Mouse (Mus musculus): ENCODE measurements at regions not wholly inside any gene's neighbourhood (a gene's known extent, or its start where the extent isn't known, plus 50 kb on each side); places are given as distances from the start of the nearest gene placed in this dataset.

- Histone ChIP-seq H3K4me2 (replicated peaks) (no peak overlapping the region), H3K4me1 (replicated peaks) (no peaks in the 10 kb centered on the region)
- 80% methylated on average over 2 of the region's 2 CpGs for WGBS
Measured at GRCm38 (mm10) chr1:99237214-99237613, 535.4 kb upstream of the Cntnap5b start.

GRCm38 (mm10) chr1:99285612-99286011, 487.0 kb upstream of the Cntnap5b start:
- H3K9ac ChIP-seq (replicated peaks): no peak overlapping the region
- H3K4me1 ChIP-seq (replicated peaks): no peaks in the 10 kb centered on the region
- no peak for ATAC-seq
- no peaks in the 10 kb centered on the region for H3K27me3 ChIP-seq
- no peaks in the 10 kb centered on the region for H3K36me3 ChIP-seq
- H3K27ac ChIP-seq: no peak overlapping the region
- no peak overlapping the region for H3K4me3 ChIP-seq (replicated peaks)
- H3K9me3 ChIP-seq: no peaks in the 10 kb centered on the region
- H3K4me2 ChIP-seq (replicated peaks): no peak overlapping the region

More at GRCm38 (mm10) chr1:99237214-99237613, 535.4 kb upstream of the Cntnap5b start:
- H3K4me3 ChIP-seq (replicated peaks): no peak overlapping the region
- ATAC-seq: no peak
- no peaks in the 10 kb centered on the region for H3K27me3 ChIP-seq
- H3K36me3 ChIP-seq: no peaks in the 10 kb centered on the region
- H3K27ac ChIP-seq: no peak overlapping the region
- H3K9ac ChIP-seq (replicated peaks): no peak overlapping the region
- H3K9me3 ChIP-seq: no peaks in the 10 kb centered on the region

GRCm38 (mm10) chr1:99287834-99288233, 484.7 kb upstream of the Cntnap5b start:
- H3K27ac ChIP-seq: no peak overlapping the region
- ATAC-seq: no peak
- H3K4me3 ChIP-seq (replicated peaks): no peak overlapping the region
- no peak overlapping the region for H3K4me2 ChIP-seq (replicated peaks)
- no peaks in the 10 kb centered on the region for H3K9me3 ChIP-seq
- 92% methylated on average over 3 of the region's 3 CpGs for WGBS
- no peaks in the 10 kb centered on the region for H3K36me3 ChIP-seq
- H3K9ac ChIP-seq (replicated peaks): no peak overlapping the region
- H3K27me3 ChIP-seq: no peaks in the 10 kb centered on the region
- no peaks in the 10 kb centered on the region for H3K4me1 ChIP-seq (replicated peaks)

DNA sequence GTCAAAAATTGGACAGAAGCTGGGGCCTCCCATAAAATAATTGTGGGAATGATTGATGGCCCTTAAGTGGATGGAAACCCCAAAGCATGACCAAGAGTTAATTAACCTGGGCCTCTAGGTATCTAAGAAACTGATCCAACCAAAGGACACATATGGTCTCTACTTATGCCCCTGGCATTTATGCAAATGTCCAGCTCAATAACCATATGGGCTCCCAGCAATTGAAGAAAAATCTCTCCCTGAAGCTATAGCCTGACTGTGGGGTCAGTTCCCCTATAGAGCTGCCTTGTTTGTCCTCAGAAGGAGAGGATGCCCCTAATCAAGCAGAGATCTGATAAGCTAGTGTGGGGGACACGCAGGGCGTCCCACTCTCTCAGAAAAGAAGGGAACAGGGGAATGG, 473.4 kb upstream of the Cntnap5b start:
- Histone ChIP-seq H3K36me3 (no peaks in the 10 kb centered on the region), H3K4me3 (replicated peaks) (no peak overlapping the region), H3K4me1 (replicated peaks) (no peaks in the 10 kb centered on the region), H3K27me3 (no peaks in the 10 kb centered on the region), H3K9ac (replicated peaks) (no peak overlapping the region), H3K9me3 (no peaks in the 10 kb centered on the region), H3K27ac (no peak overlapping the region), H3K4me2 (replicated peaks) (no peak overlapping the region)
- no peak for ATAC-seq
- WGBS: 82% methylated on average over 2 of the region's 2 CpGs

- 55% methylated on average over 3 of the region's 3 CpGs for WGBS
- Histone ChIP-seq H3K9ac (replicated peaks) (no peak overlapping the region), H3K4me1 (replicated peaks) (no peaks in the 10 kb centered on the region), H3K9me3 (no peaks in the 10 kb centered on the region), H3K27me3 (no peaks in the 10 kb centered on the region), H3K27ac (no peak overlapping the region), H3K4me3 (replicated peaks) (no peak overlapping the region), H3K4me2 (replicated peaks) (no peak overlapping the region), H3K36me3 (no peaks in the 10 kb centered on the region)
- peak; percentile 55; the same call in 1 of the 2 replicates for ATAC-seq
Measured at GRCm38 (mm10) chr1:99317043-99317709, 455.4 kb upstream of the Cntnap5b start.

DNA sequence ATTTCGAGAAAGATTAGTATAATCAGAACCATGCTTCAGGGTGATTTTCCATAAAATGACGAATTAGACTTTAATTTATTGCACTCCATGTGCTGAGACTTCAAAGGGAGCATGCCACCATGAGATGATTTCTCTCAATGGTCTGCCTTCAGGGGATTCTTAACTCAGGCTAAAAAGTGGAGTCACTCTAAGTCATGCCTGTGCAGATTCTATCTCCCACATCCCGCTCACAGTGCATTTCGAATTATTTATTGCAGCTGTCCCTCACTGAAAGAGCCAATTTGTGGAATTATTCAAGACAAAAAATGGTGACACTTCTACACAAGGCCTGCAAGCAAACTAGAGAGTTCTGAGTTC, 454.9 kb upstream of the Cntnap5b start:
- H3K36me3 ChIP-seq: no peaks in the 10 kb centered on the region
- no peak overlapping the region for H3K4me2 ChIP-seq (replicated peaks)
- WGBS: 54% methylated on average over 4 of the region's 4 CpGs
- no peaks in the 10 kb centered on the region for H3K9me3 ChIP-seq
- no peaks in the 10 kb centered on the region for H3K27me3 ChIP-seq
- H3K4me1 ChIP-seq (replicated peaks): no peaks in the 10 kb centered on the region
- no peak overlapping the region for H3K9ac ChIP-seq (replicated peaks)
- H3K4me3 ChIP-seq (replicated peaks): no peak overlapping the region
- no peak overlapping the region for H3K27ac ChIP-seq
- peak; percentile 73; the same call in 1 of the 2 replicates for ATAC-seq
